Mouse (Mus musculus) neural tube, embryonic 15.5 days (tissue): ENCODE results near the gene Rbfox1. TPM values are rescaled to one million over a fixed set of nuclear protein-coding genes. Genes with fewer than 3 reads are reported as not detected.

Source experiments
- ATAC-seq: fragments of 200-750 bp; cut with Nextera tagmentation; 2 replicates; pipeline ENCODE4 v1.8.0; 2017; ENCODE audit warnings: mild to moderate bottlenecking, moderate TSS enrichment, moderate library complexity; ENCODE audit not compliant: low FRiP score
- H3K27ac ChIP-seq: fragments of 300-500 bp; sonication (generic); replicated peaks from 2 replicates; pipeline ENCODE4 v1.5.1; 2015; ENCODE audit warnings: mild to moderate bottlenecking, inconsistent platforms
- H3K27me3 ChIP-seq: fragments of 300-500 bp; sonication (generic); replicated peaks from 2 replicates; pipeline ENCODE4 v1.6.1; 2015; ENCODE audit warnings: inconsistent platforms
- H3K36me3 ChIP-seq: fragments of 300-500 bp; sonication (generic); 2 replicates; pipeline ENCODE4 v1.6.1; 2015; ENCODE audit warnings: inconsistent platforms
- H3K4me1 ChIP-seq: fragments of 300-500 bp; sonication (generic); 2 replicates; pipeline ENCODE4 v1.6.1; 2015; ENCODE audit warnings: inconsistent platforms
- H3K4me2 ChIP-seq: fragments of 300-500 bp; sonication (generic); 2 replicates; pipeline ENCODE4 v1.6.1; 2015; ENCODE audit warnings: inconsistent platforms, mild to moderate bottlenecking, moderate library complexity
- H3K4me3 ChIP-seq: fragments of 300-500 bp; sonication (generic); replicated peaks from 2 replicates; pipeline ENCODE4 v1.5.1; 2015; ENCODE audit warnings: mild to moderate bottlenecking, inconsistent platforms
- H3K9ac ChIP-seq: fragments of 300-500 bp; sonication (generic); replicated peaks from 2 replicates; pipeline ENCODE4 v1.6.1; 2015; ENCODE audit warnings: mild to moderate bottlenecking, inconsistent platforms
- H3K9me3 ChIP-seq: fragments of 300-500 bp; sonication (generic); replicated peaks from 2 replicates; pipeline ENCODE4 v1.6.1; 2016; ENCODE audit warnings: inconsistent platforms
- WGBS: fragments of 180-500 bp; shearing (Covaris S2); methylation state at CpG from one replicate; pipeline ENCODE4 v1.1.7; 2015; ENCODE audit warnings: mixed read lengths; 5-methylcytosine and 5-hydroxymethylcytosine counted together
- polyA plus RNA-seq: library from polyadenylated mRNA; unstranded; fragments of >200 nt; fragmentation: Nextera tagmentation; extraction: Ambion mirVana; gene quantifications from 2 replicates; pipeline ENCODE4 v1.2.1, GENCODE M21; 2015

The Rbfox1 gene
- polyA plus RNA-seq, 1 experiment from 2014 or later = 351 TPM

GRCm38 (mm10) chr16:6503573-6504331 is 618.6 kb downstream of the Rbfox1 start:
- no peak overlapping the region for H3K9ac ChIP-seq

GRCm38 (mm10) chr16:6508924-6509323 is 623.8 kb downstream of the Rbfox1 start:
- H3K36me3 ChIP-seq = no peaks in the 10 kb centered on the region
- no peak overlapping the region for H3K27ac ChIP-seq
- H3K9me3 ChIP-seq = no peaks in the 10 kb centered on the region
- 68% methylated on average over 5 of the region's 5 CpGs for WGBS
- H3K4me1 ChIP-seq = peaks cover under 1% of the 10 kb centered on the region; the same call in 1 of the 2 replicates
- no peak for ATAC-seq
- H3K9ac ChIP-seq = no peak overlapping the region
- no peak overlapping the region for H3K4me3 ChIP-seq
- H3K27me3 ChIP-seq = no peaks in the 10 kb centered on the region
- H3K4me2 ChIP-seq = no peak overlapping the region

More at GRCm38 (mm10) chr16:6503573-6504331, 618.6 kb downstream of the Rbfox1 start:
- Histone ChIP-seq H3K27me3 (no peaks in the 10 kb centered on the region), H3K27ac (0 out of 2 replicates have a peak overlapping the region, but pooled peaks have one; percentile 28), H3K36me3 (no peaks in the 10 kb centered on the region), H3K4me2 (no peak overlapping the region), H3K9me3 (no peaks in the 10 kb centered on the region), H3K4me3 (no peak overlapping the region), H3K4me1 (peaks cover 7% of the 10 kb centered on the region; the same call in 1 of the 2 replicates)
- 45% methylated on average over 5 of the region's 5 CpGs for WGBS
- ATAC-seq = peak; percentile 76

- no peaks in the 10 kb centered on the region for H3K9me3 ChIP-seq
- no peak overlapping the region for H3K9ac ChIP-seq
- H3K36me3 ChIP-seq = no peaks in the 10 kb centered on the region
- H3K4me1 ChIP-seq = no peaks in the 10 kb centered on the region
- no peak overlapping the region for H3K4me2 ChIP-seq
- no peak overlapping the region for H3K27ac ChIP-seq
- 87% methylated on average over 3 of the region's 3 CpGs for WGBS
- no peaks in the 10 kb centered on the region for H3K27me3 ChIP-seq
- no peak overlapping the region for H3K4me3 ChIP-seq
- ATAC-seq = no peak
These were observed 634.3 kb downstream of the Rbfox1 start for GRCm38 (mm10) chr16:6519474-6519873.

GRCm38 (mm10) chr16:6525507-6526170 is 640.5 kb downstream of the Rbfox1 start:
- Histone ChIP-seq H3K4me1 (peaks cover 10% of the 10 kb centered on the region), H3K27ac (no peak overlapping the region), H3K4me3 (no peak overlapping the region), H3K36me3 (no peaks in the 10 kb centered on the region), H3K4me2 (no peak overlapping the region), H3K9me3 (no peaks in the 10 kb centered on the region), H3K9ac (no peak overlapping the region), H3K27me3 (no peaks in the 10 kb centered on the region)
- ATAC-seq = no peak
- 71% methylated on average over 3 of the region's 3 CpGs for WGBS

- WGBS = 25% methylated on average over 3 of the region's 3 CpGs
- peak; percentile 59 for ATAC-seq
- H3K9me3 ChIP-seq = no peaks in the 10 kb centered on the region
These were observed 646.3 kb downstream of the Rbfox1 start for GRCm38 (mm10) chr16:6531459-6531858.

GRCm38 (mm10) chr16:6532077-6532995 is 647.2 kb downstream of the Rbfox1 start:
- WGBS = 37% methylated on average over 9 of the region's 9 CpGs
- Histone ChIP-seq H3K36me3 (no peaks in the 10 kb centered on the region), H3K4me1 (peaks cover 32% of the 10 kb centered on the region), H3K4me3 (no peak overlapping the region), H3K9ac (no peak overlapping the region), H3K27ac (peak overlapping the region; percentile 81), H3K4me2 (0 out of 2 replicates have a peak overlapping the region, but pooled peaks have one; percentile 27), H3K27me3 (no peaks in the 10 kb centered on the region), H3K9me3 (no peaks in the 10 kb centered on the region)
- ATAC-seq = peak; percentile 68

More at GRCm38 (mm10) chr16:6531459-6531858, 646.3 kb downstream of the Rbfox1 start:
- H3K4me1 ChIP-seq = peaks cover 32% of the 10 kb centered on the region
- H3K27me3 ChIP-seq = no peaks in the 10 kb centered on the region
- no peak overlapping the region for H3K4me2 ChIP-seq
- no peak overlapping the region for H3K9ac ChIP-seq
- H3K36me3 ChIP-seq = no peaks in the 10 kb centered on the region
- peak overlapping the region; percentile 66 for H3K27ac ChIP-seq
- H3K4me3 ChIP-seq = no peak overlapping the region

- Histone ChIP-seq H3K4me3 (no peak overlapping the region), H3K9ac (no peak overlapping the region), H3K4me1 (no peaks in the 10 kb centered on the region), H3K4me2 (no peak overlapping the region), H3K27ac (no peak overlapping the region), H3K36me3 (no peaks in the 10 kb centered on the region), H3K9me3 (no peaks in the 10 kb centered on the region), H3K27me3 (no peaks in the 10 kb centered on the region)
- WGBS = 54% methylated on average over 4 of the region's 4 CpGs
- ATAC-seq = no peak
These were observed 670.6 kb downstream of the Rbfox1 start for GRCm38 (mm10) chr16:6555776-6556175.

GRCm38 (mm10) chr16:6557726-6558125 is 672.6 kb downstream of the Rbfox1 start:
- H3K4me3 ChIP-seq = no peak overlapping the region
- WGBS = 86% methylated on average over 1 of the region's 1 CpGs

GRCm38 (mm10) chr16:6584700-6585099 is 699.5 kb downstream of the Rbfox1 start:
- H3K9me3 ChIP-seq = no peaks in the 10 kb centered on the region
- no peak overlapping the region for H3K4me3 ChIP-seq
- no peak overlapping the region for H3K27ac ChIP-seq
- ATAC-seq = no peak
- H3K9ac ChIP-seq = no peak overlapping the region
- H3K27me3 ChIP-seq = no peaks in the 10 kb centered on the region
- no peaks in the 10 kb centered on the region for H3K36me3 ChIP-seq
- no peaks in the 10 kb centered on the region for H3K4me1 ChIP-seq
- H3K4me2 ChIP-seq = no peak overlapping the region
- WGBS = 98% methylated on average over 2 of the region's 2 CpGs

More at GRCm38 (mm10) chr16:6557726-6558125, 672.6 kb downstream of the Rbfox1 start:
- Histone ChIP-seq H3K27ac (no peak overlapping the region), H3K27me3 (no peaks in the 10 kb centered on the region), H3K9ac (no peak overlapping the region), H3K36me3 (no peaks in the 10 kb centered on the region), H3K4me2 (no peak overlapping the region), H3K4me1 (no peaks in the 10 kb centered on the region), H3K9me3 (no peaks in the 10 kb centered on the region)
- no peak for ATAC-seq

- H3K4me1 ChIP-seq = no peaks in the 10 kb centered on the region
- no peak overlapping the region for H3K27ac ChIP-seq
- no peaks in the 10 kb centered on the region for H3K36me3 ChIP-seq
- no peak overlapping the region for H3K9ac ChIP-seq
- no peak overlapping the region for H3K4me3 ChIP-seq
- H3K9me3 ChIP-seq = no peaks in the 10 kb centered on the region
- ATAC-seq = no peak
- H3K27me3 ChIP-seq = no peaks in the 10 kb centered on the region
- 100% methylated on average over 1 of the region's 1 CpGs for WGBS
- no peak overlapping the region for H3K4me2 ChIP-seq
These were observed 700.0 kb downstream of the Rbfox1 start for GRCm38 (mm10) chr16:6585204-6585603.

GRCm38 (mm10) chr16:6616526-6616925 is 731.4 kb downstream of the Rbfox1 start:
- Histone ChIP-seq H3K4me3 (no peak overlapping the region), H3K4me1 (no peaks in the 10 kb centered on the region), H3K4me2 (no peak overlapping the region), H3K27me3 (no peaks in the 10 kb centered on the region), H3K9ac (no peak overlapping the region), H3K9me3 (no peaks in the 10 kb centered on the region), H3K36me3 (no peaks in the 10 kb centered on the region), H3K27ac (no peak overlapping the region)
- 81% methylated on average over 1 of the region's 1 CpGs for WGBS
- no peak for ATAC-seq
